Mouse (Mus musculus) neural tube, embryonic 14.5 days (tissue): Measurements from ENCODE around the gene Fxyd7. TPM values are rescaled to one million over a fixed set of nuclear protein-coding genes. Genes with fewer than 3 reads are reported as not detected.
A peak's percentile ranks its signal among the peaks of the same experiment; 100 is the strongest.

Source experiments
- ATAC-seq: fragments of 200-750 bp; cut with Nextera tagmentation; 2 replicates; pipeline ENCODE4 v1.8.0; 2017; ENCODE audit warnings: low read depth, mild to moderate bottlenecking, moderate TSS enrichment, moderate library complexity
- H3K27ac ChIP-seq: fragments of 300-500 bp; sonication (generic); 2 replicates; pipeline ENCODE4 v1.5.1; 2014; ENCODE audit warnings: low read depth, mild to moderate bottlenecking, control low read depth, low read length, moderate library complexity, mixed read lengths
- H3K27me3 ChIP-seq: fragments of 300-500 bp; sonication (generic); 2 replicates; pipeline ENCODE4 v1.6.1; 2014; ENCODE audit warnings: low read length; ENCODE audit not compliant: control insufficient read depth, insufficient read depth
- H3K36me3 ChIP-seq: fragments of 300-500 bp; sonication (generic); 2 replicates; pipeline ENCODE4 v1.6.1; 2014; ENCODE audit warnings: low read length, mixed read lengths; ENCODE audit not compliant: control insufficient read depth, insufficient read depth
- H3K4me1 ChIP-seq: fragments of 300-500 bp; sonication (generic); 2 replicates; pipeline ENCODE4 v1.6.1; 2014; ENCODE audit warnings: low read length; ENCODE audit not compliant: control insufficient read depth, insufficient read depth
- H3K4me2 ChIP-seq: fragments of 300-500 bp; sonication (generic); 2 replicates; pipeline ENCODE4 v1.6.1; 2014; ENCODE audit warnings: mild to moderate bottlenecking, low read depth, low read length, control low read depth
- H3K4me3 ChIP-seq: fragments of 300-500 bp; sonication (generic); 2 replicates; pipeline ENCODE4 v1.5.1; 2014; ENCODE audit warnings: low read depth, low read length, control low read depth, mixed read lengths
- H3K9ac ChIP-seq: fragments of 300-500 bp; sonication (generic); replicated peaks from 2 replicates; pipeline ENCODE4 v1.6.1; 2014; ENCODE audit warnings: low read depth, mild to moderate bottlenecking, control low read depth, low read length, mixed read lengths
- H3K9me3 ChIP-seq: fragments of 300-500 bp; sonication (generic); 2 replicates; pipeline ENCODE4 v1.6.1; 2016; ENCODE audit warnings: low read length; ENCODE audit not compliant: control insufficient read depth
- WGBS: fragments of 180-500 bp; shearing (Covaris S2); extraction: QIAGEN DNeasy Blood & Tissue Kit; methylation state at CpG from one replicate; pipeline ENCODE4 v1.1.7; 2014; 5-methylcytosine and 5-hydroxymethylcytosine counted together
- polyA plus RNA-seq: library from polyadenylated mRNA; unstranded; fragments of >200 nt; fragmentation: Nextera tagmentation; extraction: Ambion mirVana; gene quantifications from 2 replicates; pipeline ENCODE4 v1.2.1, GENCODE M21; 2014

The Fxyd7 gene
- polyA plus RNA-seq, 1 experiment from 2014 or later: 299 TPM

DNA sequence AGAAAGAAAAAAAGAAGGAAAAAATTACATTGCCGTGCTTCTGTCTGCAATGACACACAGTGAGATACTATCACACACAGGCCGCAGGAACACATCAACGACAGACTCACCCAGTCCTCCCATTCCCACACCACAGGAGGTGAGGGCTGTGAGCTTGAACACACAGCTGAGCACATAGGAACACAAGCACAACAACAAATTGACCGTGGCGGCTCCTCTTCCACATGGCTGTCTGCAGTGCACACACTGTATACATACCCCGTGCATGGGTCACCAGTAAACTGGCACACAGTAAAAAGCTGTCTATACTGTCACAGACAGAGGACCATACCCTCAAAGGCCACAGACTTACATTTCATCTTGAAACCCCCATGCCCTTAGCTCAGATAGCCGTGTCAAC lies 5.2 kb upstream of the Fxyd7 start:
- Histone ChIP-seq H3K27ac (no peak overlapping the region), H3K27me3 (peaks cover 15% of the 10 kb centered on the region), H3K9me3 (no peaks in the 10 kb centered on the region), H3K36me3 (no peaks in the 10 kb centered on the region), H3K4me3 (no peak overlapping the region), H3K9ac (no peak overlapping the region), H3K4me2 (no peak overlapping the region), H3K4me1 (peaks cover 11% of the 10 kb centered on the region; the same call in 1 of the 2 replicates)
- 72% methylated on average over 7 of the region's 7 CpGs for WGBS
- no peak for ATAC-seq

DNA sequence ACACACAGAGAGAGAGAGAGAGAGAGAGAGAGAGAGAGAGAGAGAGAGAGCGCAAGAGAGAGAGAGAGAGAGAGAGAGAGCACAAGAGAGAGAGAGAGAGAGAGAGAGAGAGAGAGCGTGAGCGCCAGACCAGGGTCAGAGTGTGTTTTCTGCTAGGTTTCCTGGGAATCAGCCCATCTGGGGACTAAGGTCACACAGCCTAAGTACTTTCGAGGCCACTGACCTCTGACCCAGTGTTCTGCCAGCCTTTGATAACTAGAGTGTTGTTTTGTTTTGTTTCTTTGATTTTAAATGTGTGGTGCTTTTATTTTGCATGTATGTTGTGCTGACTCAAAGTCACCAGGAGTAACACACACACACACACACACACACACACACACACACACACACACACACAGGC lies 4.6 kb upstream of the Fxyd7 start:
- H3K27me3 ChIP-seq: peaks cover 20% of the 10 kb centered on the region
- 37% methylated on average over 3 of the region's 4 CpGs for WGBS
- no peak overlapping the region for H3K9ac ChIP-seq
- peaks cover 11% of the 10 kb centered on the region; the same call in 1 of the 2 replicates for H3K4me1 ChIP-seq
- no peaks in the 10 kb centered on the region for H3K9me3 ChIP-seq
- no peak overlapping the region for H3K4me2 ChIP-seq
- no peak overlapping the region for H3K4me3 ChIP-seq
- no peak overlapping the region for H3K27ac ChIP-seq
- no peak for ATAC-seq
- no peaks in the 10 kb centered on the region for H3K36me3 ChIP-seq

DNA sequence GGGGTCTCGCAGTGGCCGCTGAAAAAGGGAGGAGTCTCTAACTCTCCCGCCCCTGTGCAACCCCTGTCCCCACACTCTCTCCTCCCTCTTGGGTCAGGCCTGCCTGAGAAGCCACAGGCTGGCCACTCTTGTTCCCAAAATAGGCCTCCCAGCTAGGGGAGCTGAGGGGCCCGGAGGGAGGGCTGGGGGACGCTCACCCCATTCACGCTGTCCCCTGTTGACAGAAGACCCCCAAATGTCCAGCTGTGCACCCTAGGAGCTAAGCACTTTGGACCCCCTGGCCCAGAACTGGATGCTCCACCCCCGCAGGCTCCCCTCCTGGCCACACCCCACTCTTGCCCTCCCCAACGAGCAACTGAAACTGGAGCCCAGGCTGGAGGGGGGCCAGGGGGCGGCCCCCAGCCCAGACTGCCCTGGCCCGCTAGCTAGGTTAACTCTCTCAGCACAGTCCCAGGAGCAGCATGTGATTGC lies 4.1 kb upstream of the Fxyd7 start:
- H3K9ac ChIP-seq: no peak overlapping the region

DNA sequence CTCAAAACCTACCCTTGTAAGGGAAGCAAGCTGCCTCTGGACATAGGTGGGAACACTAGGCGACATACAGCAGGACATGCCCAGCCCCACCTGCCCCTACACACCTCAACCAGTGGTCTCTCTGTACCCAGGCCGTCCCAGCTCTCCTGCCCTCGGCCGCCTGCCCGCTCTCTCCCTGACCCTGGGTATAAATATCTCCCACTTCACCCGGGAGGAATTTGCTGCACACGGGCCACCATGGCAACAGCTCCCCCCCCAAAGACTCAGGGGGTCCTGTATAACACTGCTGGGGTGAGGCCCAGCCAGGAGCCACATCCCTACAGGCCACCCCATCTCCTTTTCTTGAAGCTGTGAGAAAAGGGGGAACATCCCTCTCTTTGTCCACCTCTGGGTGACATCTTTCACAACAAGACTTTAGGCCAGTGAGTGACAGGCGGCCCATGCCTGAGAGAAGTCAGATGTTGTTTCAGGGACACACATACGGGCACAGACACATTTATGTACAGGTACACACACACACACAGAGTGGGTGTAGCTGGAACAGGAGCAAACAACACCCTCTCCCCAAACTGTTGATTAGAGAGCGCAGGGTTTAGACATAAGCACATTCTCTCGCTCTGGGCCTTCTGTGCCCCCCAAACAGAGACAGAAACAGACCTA lies 3.5 kb upstream of the Fxyd7 start:
- H3K36me3 ChIP-seq: no peaks in the 10 kb centered on the region
- peaks cover 25% of the 10 kb centered on the region for H3K27me3 ChIP-seq
- no peak overlapping the region for H3K27ac ChIP-seq
- peaks cover 11% of the 10 kb centered on the region; the same call in 1 of the 2 replicates for H3K4me1 ChIP-seq
- ATAC-seq: no peak
- 53% methylated on average over 11 of the region's 11 CpGs for WGBS
- H3K4me3 ChIP-seq: no peak overlapping the region
- no peak overlapping the region for H3K9ac ChIP-seq
- 0 out of 2 replicates have a peak overlapping the region, but pooled peaks have one; percentile 8 for H3K4me2 ChIP-seq
- no peaks in the 10 kb centered on the region for H3K9me3 ChIP-seq

More for the DNA sequence above, 4.1 kb upstream of the Fxyd7 start:
- Histone ChIP-seq H3K9me3 (no peaks in the 10 kb centered on the region), H3K27ac (no peak overlapping the region), H3K4me1 (peaks cover 11% of the 10 kb centered on the region; the same call in 1 of the 2 replicates), H3K4me2 (no peak overlapping the region; the same call in 1 of the 2 replicates), H3K27me3 (peaks cover 25% of the 10 kb centered on the region), H3K4me3 (no peak overlapping the region), H3K36me3 (no peaks in the 10 kb centered on the region)
- 5% methylated on average over 10 of the region's 10 CpGs for whole genome bisulfite sequencing
- no peak for ATAC-seq

DNA sequence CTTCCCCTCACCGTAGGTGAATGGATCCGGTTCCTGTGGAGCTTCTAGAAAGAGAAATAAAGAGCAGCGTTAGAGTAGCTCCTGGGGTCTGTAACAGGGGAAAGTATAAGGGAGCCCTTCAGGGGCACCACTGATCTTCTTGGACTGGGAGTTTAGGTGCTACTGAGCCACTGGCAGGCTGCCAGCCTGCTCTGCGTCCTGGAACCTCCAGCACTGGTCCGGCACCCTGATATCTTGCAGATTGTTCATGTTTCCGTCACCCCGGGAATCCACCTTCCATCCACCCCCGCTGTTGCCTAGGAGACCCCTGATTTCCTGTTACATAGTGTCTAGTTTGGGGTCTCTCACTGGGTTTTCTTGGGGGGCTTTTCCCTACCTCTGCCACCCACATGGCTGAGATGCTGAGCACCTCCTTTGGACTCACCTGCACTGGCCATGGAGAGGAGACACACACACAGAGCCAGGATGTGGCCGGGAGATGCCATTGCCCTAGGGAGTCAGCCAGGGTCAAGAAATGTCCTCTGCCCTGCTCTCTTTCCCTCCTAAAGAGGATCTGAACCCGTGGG lies 2.7 kb upstream of the Fxyd7 start:
- no peaks in the 10 kb centered on the region for H3K9me3 ChIP-seq
- 38% methylated on average over 10 of the region's 10 CpGs for WGBS
- H3K27ac ChIP-seq: no peak overlapping the region
- no peak overlapping the region for H3K4me3 ChIP-seq
- peaks cover 19% of the 10 kb centered on the region; the same call in 1 of the 2 replicates for H3K4me1 ChIP-seq
- H3K9ac ChIP-seq: no peak overlapping the region
- peaks cover 27% of the 10 kb centered on the region for H3K27me3 ChIP-seq
- no peak overlapping the region for H3K4me2 ChIP-seq
- no peak for ATAC-seq
- no peaks in the 10 kb centered on the region for H3K36me3 ChIP-seq

DNA sequence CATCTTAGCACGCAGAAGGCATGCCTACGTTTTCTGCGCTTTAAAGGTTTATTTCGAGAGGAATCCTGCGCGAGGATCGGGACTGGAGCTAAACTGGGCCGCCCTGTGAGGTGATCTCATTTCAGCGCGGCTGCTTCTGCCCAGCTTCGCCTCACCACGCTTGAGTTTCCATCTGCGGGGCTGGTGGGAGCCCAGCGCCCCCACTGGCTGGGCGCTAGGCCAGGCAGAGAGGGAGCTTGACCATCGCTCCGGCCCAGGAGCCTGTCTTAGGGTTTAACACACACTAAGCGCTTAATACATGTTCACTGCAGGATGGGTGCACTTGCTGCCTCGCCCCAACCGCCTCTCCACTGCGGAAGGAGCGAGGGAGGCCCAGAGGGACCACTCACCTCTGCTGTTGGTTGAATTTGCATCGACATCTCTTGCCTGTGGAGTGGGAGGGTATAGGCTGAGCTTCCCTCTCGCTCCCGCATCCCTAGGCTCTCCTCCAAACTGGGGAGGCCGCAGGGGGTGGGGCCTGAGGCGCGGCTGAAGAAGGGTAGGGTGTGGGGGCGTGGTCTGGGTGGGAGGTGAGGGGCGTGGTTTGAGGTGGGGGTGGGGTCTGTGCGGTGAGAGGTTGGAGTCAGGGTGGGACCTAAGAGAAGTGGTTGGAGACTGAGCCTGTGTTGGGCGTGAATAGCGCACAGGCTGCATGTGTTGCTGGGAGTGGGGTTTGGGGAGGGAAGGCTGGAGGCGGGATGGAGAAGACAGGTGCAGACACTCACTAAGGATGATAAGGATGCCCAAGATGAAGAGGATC lies 1.6 kb upstream of the Fxyd7 start:
- peaks cover 27% of the 10 kb centered on the region for H3K27me3 ChIP-seq
- peak overlapping the region; percentile 16 for H3K4me3 ChIP-seq
- WGBS: under 1% methylated on average over 34 of the region's 34 CpGs
- H3K27ac ChIP-seq: no peak overlapping the region
- no peaks in the 10 kb centered on the region for H3K9me3 ChIP-seq
- peak; percentile 12; the same call in 1 of the 2 replicates for ATAC-seq
- H3K4me1 ChIP-seq: peaks cover 19% of the 10 kb centered on the region; the same call in 1 of the 2 replicates
- H3K36me3 ChIP-seq: no peaks in the 10 kb centered on the region
- no peak overlapping the region for H3K9ac ChIP-seq
- H3K4me2 ChIP-seq: peak overlapping the region; percentile 31

DNA sequence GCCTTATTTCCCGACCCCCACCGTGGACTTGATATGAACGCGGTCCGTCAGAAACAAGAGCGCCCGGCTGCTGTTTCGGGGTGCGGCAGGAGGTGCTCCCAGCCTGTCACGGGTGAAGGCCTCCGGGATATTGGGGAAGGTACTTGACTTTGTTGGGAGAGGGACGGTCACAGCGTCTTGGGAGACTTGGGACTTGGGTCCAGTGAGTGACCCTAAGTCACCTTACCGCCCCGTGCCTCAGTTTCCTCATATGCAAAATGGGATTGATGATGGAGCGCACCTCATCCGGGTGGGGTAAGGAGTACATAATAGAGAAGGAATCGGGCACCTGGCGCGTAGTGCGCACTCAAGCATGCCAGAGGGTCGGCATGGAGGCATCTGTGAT lies 976 bp upstream of the Fxyd7 start:
- WGBS: 4% methylated on average over 22 of the region's 22 CpGs
- no peak overlapping the region for H3K27ac ChIP-seq
- H3K27me3 ChIP-seq: peaks cover 27% of the 10 kb centered on the region
- no peaks in the 10 kb centered on the region for H3K9me3 ChIP-seq
- H3K4me3 ChIP-seq: peak overlapping the region; percentile 16
- H3K4me1 ChIP-seq: peaks cover 19% of the 10 kb centered on the region; the same call in 1 of the 2 replicates
- H3K36me3 ChIP-seq: no peaks in the 10 kb centered on the region
- H3K4me2 ChIP-seq: peak overlapping the region; percentile 31
- ATAC-seq: no peak
- H3K9ac ChIP-seq: no peak overlapping the region

DNA sequence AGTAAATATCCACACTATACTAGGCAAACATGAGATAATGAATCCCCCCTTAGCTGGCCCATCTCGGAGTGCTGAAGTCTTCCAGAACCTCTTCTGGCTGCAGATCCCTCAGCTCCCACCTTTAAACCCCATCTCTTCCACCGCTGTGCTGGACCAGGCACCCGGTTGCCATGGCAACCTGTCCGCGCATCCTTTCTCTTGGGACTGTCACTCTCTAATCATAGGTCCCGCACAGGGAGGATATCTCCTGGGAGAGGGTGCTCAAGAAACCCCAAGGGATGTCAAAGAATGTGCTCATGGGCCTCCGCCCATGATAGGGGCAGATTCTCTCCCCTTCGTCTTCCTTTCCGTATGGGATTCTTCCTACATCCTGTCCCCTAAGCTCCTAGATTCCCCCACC lies 346 bp downstream of the Fxyd7 start:
- ATAC-seq: peak; percentile 29; the same call in 1 of the 2 replicates
- H3K4me1 ChIP-seq: peaks cover 19% of the 10 kb centered on the region; the same call in 1 of the 2 replicates

More for the DNA sequence above, 346 bp downstream of the Fxyd7 start:
- Histone ChIP-seq H3K9me3 (no peaks in the 10 kb centered on the region), H3K4me3 (peak overlapping the region; percentile 36), H3K27ac (0 out of 2 replicates have a peak overlapping the region, but pooled peaks have one; percentile 29), H3K27me3 (peaks cover 27% of the 10 kb centered on the region), H3K36me3 (no peaks in the 10 kb centered on the region), H3K4me2 (peak overlapping the region; percentile 67), H3K9ac (peak overlapping the region; percentile 58)
- WGBS: 2% methylated on average over 9 of the region's 9 CpGs
